Mouse (Mus musculus) gastrocnemius, postnatal 10 days (tissue): Measurements from ENCODE around the gene Emb. TPM values are rescaled to one million over a fixed set of nuclear protein-coding genes. Genes with fewer than 3 reads are reported as not detected.

Experiments used
- DNase-seq: peaks from one replicate; pipeline ENCODE4 v3.0.0; 2021; ENCODE audit warnings: mixed read lengths
- total RNA-seq, 2 experiments: library from RNA; stranded (reverse); gene quantifications; 2 replicates each; pipeline ENCODE4 v1.2.3; 2021

Gene Emb
- total RNA-seq, 2 experiments from 2014 or later: 15.8 to 17.9 TPM

- peak; percentile 30 for DNase-seq
Observed at GRCm38 (mm10) chr13:117220501-117221321, 12.4 kb downstream of the Emb start, which contains the start of gene Gm17509. Gm17509 (minus strand) TSS chr13:117221075.

- no peak for DNase-seq
Observed at GRCm38 (mm10) chr13:117223125-117223524, 14.8 kb downstream of the Emb start.

- DNase-seq: no peak
Observed at GRCm38 (mm10) chr13:117224901-117225300, 16.6 kb downstream of the Emb start.

- no peak for DNase-seq
Observed at GRCm38 (mm10) chr13:117225561-117225960, 17.2 kb downstream of the Emb start.

GRCm38 (mm10) chr13:117230371-117231110 is 22.2 kb downstream of the Emb start:
- DNase-seq: no peak

- no peak for DNase-seq
Observed at GRCm38 (mm10) chr13:117233808-117234207, 25.5 kb downstream of the Emb start.

- DNase-seq: no peak
Observed at GRCm38 (mm10) chr13:117234486-117234885, 26.1 kb downstream of the Emb start.

- peak; percentile 30 for DNase-seq
Observed at GRCm38 (mm10) chr13:117235530-117236212, 27.3 kb downstream of the Emb start.

GRCm38 (mm10) chr13:117237111-117237510 is 28.8 kb downstream of the Emb start:
- no peak for DNase-seq

GRCm38 (mm10) chr13:117242063-117242462 is 33.7 kb downstream of the Emb start:
- no peak for DNase-seq

- DNase-seq: no peak
Observed at GRCm38 (mm10) chr13:117242621-117243020, 34.3 kb downstream of the Emb start.

GRCm38 (mm10) chr13:117260704-117261103 is 52.4 kb downstream of the Emb start:
- DNase-seq: no peak

- no peak for DNase-seq
Observed at GRCm38 (mm10) chr13:117266156-117266555, 57.8 kb downstream of the Emb start.

- DNase-seq: no peak
Observed at GRCm38 (mm10) chr13:117267963-117268362, 59.6 kb downstream of the Emb start.

GRCm38 (mm10) chr13:117284036-117284435 is 75.7 kb downstream of the Emb start:
- DNase-seq: no peak

GRCm38 (mm10) chr13:117286939-117287338 is 78.6 kb downstream of the Emb start:
- no peak for DNase-seq

GRCm38 (mm10) chr13:117287400-117287799 is 79.1 kb downstream of the Emb start:
- no peak for DNase-seq

- peak; percentile 74 for DNase-seq
Observed at GRCm38 (mm10) chr13:117289494-117290270, 81.3 kb downstream of the Emb start.

- DNase-seq: peak; percentile 77
Observed at GRCm38 (mm10) chr13:117311446-117312225, 103.3 kb downstream of the Emb start.
